Mouse (Mus musculus) spleen, postnatal 4 days (tissue): ENCODE data around the gene Nans.

Experiments used
- DNase-seq, 2 experiments: peaks; one replicate each; pipeline ENCODE4 v3.0.0; 2022; ENCODE audit warnings: low spot score in 2 of 2

Nans gene

GRCm38 (mm10) chr4:46485696-46486417 lies 3.2 kb upstream of the Nans start:
- DNase-seq: peak; percentile 82 to 91

GRCm38 (mm10) chr4:46487348-46487747 lies 1.7 kb upstream of the Nans start:
- peak in 1 of 2 experiments; percentile 31 for DNase-seq

- no peak for DNase-seq
Measured at GRCm38 (mm10) chr4:46493071-46493470, 4.0 kb downstream of the Nans start.

- no peak for DNase-seq
Measured at GRCm38 (mm10) chr4:46495543-46495942, 6.5 kb downstream of the Nans start.

GRCm38 (mm10) chr4:46497286-46497892 lies 8.3 kb downstream of the Nans start:
- DNase-seq: peak; percentile 83 to 93

- DNase-seq: no peak
Measured at GRCm38 (mm10) chr4:46498511-46498910, 9.5 kb downstream of the Nans start.

GRCm38 (mm10) chr4:46498976-46499375 lies 9.9 kb downstream of the Nans start:
- DNase-seq: peak; percentile 46 to 82

- DNase-seq: no peak
Measured at GRCm38 (mm10) chr4:46502606-46503502, 13.8 kb downstream of the Nans start.

GRCm38 (mm10) chr4:46503881-46504280 lies 14.8 kb downstream of the Nans start:
- DNase-seq: no peak

GRCm38 (mm10) chr4:46505361-46506057 lies 16.5 kb downstream of the Nans start:
- DNase-seq: no peak

- DNase-seq: peak; percentile 96 to 97
Measured at GRCm38 (mm10) chr4:46506801-46507610, 18.0 kb downstream of the Nans start.

- peak; percentile 90 to 94 for DNase-seq
Measured at GRCm38 (mm10) chr4:46507736-46508460, 18.9 kb downstream of the Nans start.

- no peak for DNase-seq
Measured at GRCm38 (mm10) chr4:46520491-46520890, 31.4 kb downstream of the Nans start.

GRCm38 (mm10) chr4:46521457-46521856 lies 32.4 kb downstream of the Nans start:
- DNase-seq: no peak

GRCm38 (mm10) chr4:46523324-46523723 lies 34.3 kb downstream of the Nans start:
- no peak for DNase-seq

GRCm38 (mm10) chr4:46526226-46526625 lies 37.2 kb downstream of the Nans start:
- DNase-seq: no peak

- DNase-seq: peak in 1 of 2 experiments; percentile 67
Measured at GRCm38 (mm10) chr4:46526798-46527557, 37.9 kb downstream of the Nans start.

- DNase-seq: no peak
Measured at GRCm38 (mm10) chr4:46527558-46527926, 38.5 kb downstream of the Nans start.

- DNase-seq: no peak
Measured at GRCm38 (mm10) chr4:46529722-46530121, 40.7 kb downstream of the Nans start.
